Mouse (Mus musculus) retina, postnatal 7 days (tissue): ENCODE results near the gene Ick.

ENCODE experiments used
- DNase-seq: peaks from one replicate; pipeline ENCODE4 v3.0.0-alpha.2; 2012; ENCODE audit warnings: low read depth, low spot score

The Ick gene

DNA sequence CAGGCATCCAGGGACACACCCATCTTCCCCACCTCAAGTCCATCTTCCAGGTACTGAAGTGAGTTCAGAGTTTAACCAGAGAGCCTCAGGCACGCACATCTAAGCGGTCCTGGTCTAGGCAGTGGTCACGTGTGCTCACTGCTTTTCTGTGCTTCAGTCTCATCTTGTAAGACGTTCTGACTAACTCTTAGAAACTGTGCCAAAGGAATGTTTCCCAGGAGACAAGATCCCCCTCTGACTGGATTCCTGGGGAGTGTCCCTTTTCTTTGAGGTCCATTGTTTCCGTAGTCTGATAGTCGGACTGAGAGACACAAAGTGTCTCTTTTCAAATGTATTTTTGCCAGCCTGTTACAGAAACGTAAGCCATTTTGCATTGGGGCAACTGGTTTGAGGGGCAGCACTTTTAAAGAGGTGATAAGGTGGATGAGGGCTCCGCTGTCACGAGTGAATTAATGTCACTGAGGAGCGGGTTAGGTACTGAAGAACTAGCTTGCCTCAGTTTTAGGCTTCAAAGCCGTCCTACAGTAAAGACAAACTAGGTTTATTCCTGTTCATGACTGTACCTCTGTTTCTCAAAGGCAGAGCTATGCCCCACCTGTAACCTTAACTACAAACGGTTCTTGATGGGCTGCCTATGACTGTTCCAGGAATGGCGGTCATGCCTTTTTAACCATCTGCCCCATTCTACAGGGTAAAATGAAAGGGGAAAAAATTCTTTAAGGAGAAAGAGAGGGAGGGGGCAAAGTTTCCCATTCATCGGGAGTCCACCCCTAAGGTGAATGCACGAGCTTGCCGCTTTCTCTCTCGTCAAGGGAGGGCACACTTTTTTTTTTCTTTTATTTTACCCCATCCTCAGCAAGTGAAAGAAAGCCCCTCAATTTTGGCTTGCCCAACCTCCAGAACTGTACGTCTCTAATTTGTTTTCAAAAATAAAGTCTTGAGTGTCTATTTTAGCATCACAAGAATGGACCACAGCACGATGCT lies 82.0 kb downstream of the Ick start:
- no peak for DNase-seq

DNA sequence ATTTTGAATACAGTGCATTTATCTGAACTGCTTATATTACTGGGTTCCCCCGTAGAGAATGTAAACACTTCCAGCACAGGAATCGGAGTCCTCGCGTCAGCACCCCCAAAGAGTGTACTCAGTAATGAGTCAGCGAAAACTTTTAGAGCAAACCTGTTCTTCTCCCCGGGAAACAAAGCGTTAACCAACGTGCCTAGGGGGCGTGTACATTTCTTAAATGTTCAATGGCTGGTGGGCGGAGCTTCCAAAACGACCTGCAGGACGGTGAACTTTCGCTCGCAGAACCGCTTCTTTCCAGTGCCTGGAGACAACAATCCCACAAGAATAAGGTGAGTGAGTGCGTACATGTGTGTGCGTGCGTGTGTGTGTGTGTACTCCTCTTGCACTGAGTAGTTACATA lies 82.7 kb downstream of the Ick start:
- no peak for DNase-seq

DNA sequence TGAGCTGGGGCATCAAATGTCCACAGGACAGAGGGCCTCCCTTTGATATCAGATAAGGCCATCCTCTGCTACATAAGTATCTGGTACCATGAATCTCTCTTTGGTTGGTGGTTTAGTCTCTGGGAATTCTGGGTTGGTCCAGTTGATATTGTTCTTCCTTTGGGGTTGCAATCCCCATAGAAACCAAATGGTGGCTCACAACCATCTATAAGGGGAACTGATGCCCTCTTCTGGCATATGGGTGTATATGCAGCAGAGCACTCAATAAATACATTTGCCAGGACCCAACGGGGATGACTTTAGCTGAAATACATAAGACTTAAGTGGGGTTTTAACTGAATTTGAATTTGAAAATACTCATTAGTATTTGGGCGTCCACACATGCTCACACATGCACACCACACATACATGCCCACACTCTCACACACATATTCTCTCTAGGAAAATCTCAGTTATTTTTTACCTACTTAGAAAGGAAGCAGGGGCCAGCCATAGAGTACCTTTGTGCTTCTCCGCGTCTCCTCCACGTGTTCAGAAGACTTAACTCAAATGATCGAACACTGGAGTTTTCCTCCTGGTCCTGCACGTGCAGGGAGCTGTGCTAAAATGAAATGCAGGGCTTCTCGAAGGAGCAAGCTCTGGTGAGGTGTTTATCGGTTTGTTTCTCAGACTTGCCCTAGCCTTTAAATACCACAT lies 85.1 kb downstream of the Ick start:
- DNase-seq = peak; percentile 65

DNA sequence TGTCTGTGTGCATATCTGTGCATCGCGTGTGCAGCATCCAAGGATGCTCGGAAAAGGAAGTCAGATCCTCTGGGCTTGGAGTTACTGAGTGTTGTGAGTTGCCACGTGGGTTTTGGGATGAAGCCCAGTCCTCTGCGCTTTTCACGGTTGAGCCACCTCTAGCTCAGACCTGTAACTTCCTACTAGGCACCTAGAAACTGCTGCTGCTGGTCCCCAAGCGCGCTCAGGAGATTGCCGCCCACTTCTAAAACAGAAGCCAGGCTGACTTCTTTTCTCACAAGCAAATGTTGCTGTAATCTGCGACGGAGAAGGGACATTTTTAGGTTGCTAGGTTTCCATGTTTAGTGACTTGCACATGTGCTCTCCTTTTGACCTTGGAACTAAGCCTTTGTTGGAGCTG lies 86.0 kb downstream of the Ick start:
- DNase-seq = no peak

DNA sequence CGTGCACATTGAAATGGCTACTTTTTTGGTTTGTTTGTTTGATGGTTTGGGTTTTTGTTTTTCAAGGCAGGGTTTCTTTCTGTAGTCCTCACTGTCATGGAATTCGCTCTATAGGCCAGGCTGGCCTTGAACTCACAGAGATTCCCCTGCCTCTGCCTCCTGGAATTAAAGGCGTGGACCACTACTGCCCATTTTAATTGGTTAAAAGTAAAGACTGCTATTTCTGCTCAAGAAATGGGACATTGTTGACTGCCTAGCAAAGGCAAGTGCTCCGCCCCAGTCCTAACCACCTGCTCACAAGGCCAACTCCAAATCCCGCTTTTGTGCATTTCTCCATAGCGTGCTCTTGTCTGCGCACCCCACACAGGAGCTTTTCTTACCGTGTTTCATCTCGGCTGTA lies 88.8 kb downstream of the Ick start:
- DNase-seq = no peak

DNA sequence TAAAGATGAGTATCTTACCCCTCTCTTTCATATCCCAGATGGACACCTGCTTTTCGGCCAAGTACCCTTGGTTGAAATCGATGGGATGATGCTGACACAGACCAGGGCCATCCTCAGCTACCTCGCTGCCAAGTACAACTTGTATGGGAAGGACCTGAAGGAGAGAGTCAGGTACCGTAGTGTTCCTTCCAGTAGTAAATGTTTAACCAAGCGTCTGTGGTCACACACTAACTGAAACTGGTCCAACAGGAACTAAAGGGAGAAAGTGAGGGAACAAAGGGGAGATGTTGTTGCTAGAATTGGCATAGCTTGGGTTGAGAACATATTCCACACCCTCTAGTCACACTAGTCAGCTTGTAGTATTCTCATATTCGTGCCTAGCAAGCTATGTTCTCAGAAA lies 95.2 kb downstream of the Ick start:
- DNase-seq = no peak

DNA sequence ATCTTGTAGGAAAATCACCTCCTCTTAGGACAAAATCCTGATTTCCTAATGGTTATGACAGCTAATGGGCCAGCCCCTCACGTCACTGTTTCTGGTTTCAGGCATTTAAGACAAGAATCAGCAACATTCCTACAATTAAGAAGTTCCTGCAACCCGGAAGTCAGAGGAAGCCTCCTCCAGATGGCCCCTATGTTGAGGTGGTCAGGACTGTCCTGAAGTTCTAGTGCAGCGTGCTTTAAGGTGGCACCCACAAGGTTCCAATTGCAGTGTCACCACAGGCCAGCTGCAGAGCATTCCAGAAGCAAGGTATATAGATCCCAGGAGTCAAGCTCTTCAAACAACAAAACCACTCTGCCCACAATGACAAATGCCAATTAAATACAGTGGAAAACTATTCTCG lies 100.0 kb downstream of the Ick start:
- no peak for DNase-seq

DNA sequence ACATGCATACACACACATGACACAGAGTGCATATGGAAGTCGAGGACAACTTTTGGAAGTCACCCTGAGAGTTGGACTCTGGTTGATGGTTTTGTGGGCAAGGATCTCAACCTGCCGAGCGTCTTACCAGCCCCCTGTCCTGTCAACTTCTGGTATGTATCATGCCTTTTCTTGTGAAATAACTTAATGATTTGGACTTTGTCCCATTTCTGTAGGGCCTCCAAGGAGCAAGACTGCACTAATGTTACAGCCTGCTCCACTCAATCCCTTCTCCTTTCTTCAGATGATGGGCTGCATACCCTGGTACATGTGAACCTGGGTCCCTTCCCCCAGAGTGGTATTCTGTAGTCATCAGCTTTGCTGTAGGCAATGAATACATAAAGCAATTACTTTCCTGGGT lies 101.1 kb downstream of the Ick start:
- no peak for DNase-seq

DNA sequence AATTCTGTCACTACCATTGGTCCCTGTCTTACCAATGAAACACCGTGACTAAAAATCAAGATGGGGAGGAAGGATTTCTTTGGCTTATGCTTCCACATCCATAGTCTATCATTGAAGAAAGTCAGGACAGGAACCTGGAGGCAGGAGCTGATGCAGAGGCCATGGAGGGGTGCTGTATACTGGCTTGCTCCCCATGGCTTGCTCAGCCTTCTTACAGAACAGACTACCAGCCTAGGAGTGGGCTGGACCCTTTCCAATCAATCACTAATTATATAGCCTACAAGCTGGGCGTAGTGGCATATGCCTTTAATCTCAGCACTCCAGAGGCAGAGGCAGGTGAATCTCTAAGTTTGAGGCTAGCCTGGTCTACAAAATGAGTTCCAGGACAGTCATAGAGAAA lies 101.8 kb downstream of the Ick start:
- DNase-seq = no peak

DNA sequence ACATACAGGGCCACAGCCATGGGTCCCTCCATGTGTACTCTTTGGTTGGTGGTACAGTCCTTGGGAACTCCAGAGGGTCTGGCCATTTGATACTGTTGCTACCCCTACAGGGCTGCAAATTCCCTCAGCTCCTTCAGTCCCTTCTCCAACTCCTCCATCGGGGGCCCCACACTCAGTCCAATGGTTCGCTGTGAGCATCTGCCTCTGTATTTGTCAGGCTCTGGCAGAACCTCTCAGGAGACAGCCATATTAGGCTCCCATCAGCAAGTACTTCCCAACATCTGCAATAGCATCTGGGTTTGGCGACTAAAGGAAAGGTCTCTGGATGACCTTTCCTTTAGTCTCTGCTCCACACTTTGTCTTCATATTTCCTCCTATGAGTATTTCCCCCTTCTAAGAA lies 102.5 kb downstream of the Ick start:
- no peak for DNase-seq

DNA sequence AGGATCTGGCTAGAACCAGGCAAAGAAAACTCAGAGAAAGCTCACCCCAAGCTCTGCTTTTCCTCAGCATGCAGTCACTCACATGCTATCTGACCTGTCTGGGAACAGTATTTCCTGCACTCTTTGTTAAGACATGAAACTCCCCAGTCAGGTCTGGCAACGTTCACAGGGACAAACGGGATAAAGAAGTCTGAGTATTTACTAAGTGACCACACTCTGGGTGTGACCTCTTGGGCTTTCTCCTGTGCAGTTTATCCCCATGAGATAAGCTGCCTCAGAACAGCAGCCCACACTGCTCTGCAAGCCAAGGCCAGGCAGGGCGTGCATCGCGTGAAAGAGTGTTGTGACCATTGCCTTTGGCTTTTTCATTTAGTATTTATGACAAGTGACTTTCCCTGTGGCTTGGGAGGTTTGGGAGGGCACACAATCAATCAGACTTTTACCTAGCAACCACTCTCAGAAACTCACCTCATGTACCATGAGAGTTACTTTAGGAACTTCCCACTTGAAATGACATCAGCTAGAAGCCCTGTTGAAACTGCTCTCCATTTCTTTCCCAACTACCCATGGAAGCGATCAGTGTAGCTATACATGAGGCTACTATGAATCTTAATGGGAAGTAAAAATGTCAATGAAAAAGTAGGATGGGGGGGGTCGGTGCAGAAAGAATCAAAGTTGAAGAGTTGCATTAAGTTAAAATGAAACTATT lies 103.5 kb downstream of the Ick start:
- no peak for DNase-seq

DNA sequence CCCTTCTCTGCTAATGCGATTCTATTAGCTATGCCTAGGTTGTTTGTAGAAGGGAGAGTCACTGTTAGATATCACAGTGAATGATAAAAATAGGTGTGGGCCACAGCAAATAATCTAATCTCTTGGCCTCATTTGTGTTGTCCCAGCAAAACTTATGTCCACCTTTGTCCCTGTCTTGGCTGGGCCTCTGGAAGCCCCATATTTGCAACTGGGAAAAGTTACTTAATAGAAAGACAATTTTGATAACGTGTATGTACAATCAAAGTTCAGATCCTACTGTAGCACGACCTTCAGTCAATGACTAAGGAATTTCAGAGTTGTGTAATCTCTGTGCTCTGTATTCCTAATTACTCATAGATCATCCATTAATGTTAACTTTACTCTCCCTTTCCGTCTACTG lies 108.1 kb downstream of the Ick start:
- no peak for DNase-seq
